Mouse (Mus musculus) lung, postnatal 36 days (tissue): ENCODE results near the gene Gm20388.
"Not testable (repeated sequence)": the region's sequence is repeated elsewhere in the genome, so short reads cannot be mapped to it uniquely, and the experiment has no call there.

Source experiments
- DNase-seq: peaks from one replicate; pipeline ENCODE4 v3.0.0; 2022; ENCODE audit warnings: mixed read lengths

Gene Gm20388

DNA sequence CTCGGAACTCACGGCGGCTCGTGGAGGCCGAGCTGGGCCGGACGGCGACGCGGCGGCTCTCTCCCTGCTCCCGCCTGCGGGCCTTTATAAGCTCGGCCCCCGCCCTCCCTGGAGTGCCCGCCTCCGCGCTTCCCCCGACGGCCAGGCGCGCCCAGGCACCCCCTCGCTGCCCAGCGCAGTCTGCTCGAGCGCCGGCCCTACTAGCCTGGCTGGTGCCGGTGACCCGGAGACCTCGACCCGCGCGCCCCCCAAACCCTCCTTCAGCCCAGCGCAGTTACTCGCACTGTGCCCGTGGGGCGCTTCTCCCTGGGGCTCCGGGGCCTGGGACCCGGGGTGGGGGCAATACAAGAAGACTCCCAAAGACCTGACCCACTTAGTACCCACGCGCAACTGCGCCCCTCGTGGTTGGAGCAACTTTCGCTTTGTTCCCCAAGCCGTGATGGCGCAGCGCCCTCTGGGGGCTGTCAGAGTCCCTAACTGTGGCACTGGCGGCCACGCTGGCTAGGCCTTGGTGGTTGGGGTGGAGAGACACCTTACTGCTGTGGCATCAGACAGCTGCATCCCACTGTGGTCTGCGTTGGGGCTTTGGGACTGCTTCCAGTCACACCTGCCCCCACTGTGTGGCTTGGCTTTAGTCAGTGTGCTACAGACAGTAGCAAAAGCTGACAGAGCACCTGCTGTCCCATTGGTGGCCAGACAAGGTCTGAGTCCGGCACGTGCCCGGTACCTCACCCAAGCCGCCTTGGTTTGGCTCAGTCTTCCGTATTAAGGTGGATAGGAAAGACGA lies 2640.8 kb downstream of the Gm20388 start, which contains the start of gene Piezo1:
Gene Piezo1, minus strand, starts transcription at position 65 of the 787 bp plus-strand sequence.
- DNase-seq = peak; percentile 96

DNA sequence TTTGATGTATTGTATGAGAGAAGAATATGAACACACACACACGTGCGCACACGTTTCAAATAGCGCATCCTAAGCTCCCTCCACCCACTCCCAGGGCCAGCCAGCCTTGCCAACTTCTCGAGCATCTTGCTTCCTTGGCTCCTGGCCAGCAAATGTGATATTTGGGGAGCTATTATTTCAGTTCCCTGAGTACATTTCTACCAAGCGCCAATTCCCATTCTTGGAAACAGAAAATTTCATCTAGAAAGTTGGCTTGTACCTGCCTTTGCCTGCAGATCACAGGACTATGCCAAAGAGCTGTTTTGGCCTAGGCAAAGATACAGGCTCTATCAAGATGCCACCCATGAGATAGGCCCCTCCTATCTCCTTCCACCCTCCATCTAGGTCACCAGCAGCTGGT lies 2644.1 kb downstream of the Gm20388 start:
- no peak for DNase-seq

DNA sequence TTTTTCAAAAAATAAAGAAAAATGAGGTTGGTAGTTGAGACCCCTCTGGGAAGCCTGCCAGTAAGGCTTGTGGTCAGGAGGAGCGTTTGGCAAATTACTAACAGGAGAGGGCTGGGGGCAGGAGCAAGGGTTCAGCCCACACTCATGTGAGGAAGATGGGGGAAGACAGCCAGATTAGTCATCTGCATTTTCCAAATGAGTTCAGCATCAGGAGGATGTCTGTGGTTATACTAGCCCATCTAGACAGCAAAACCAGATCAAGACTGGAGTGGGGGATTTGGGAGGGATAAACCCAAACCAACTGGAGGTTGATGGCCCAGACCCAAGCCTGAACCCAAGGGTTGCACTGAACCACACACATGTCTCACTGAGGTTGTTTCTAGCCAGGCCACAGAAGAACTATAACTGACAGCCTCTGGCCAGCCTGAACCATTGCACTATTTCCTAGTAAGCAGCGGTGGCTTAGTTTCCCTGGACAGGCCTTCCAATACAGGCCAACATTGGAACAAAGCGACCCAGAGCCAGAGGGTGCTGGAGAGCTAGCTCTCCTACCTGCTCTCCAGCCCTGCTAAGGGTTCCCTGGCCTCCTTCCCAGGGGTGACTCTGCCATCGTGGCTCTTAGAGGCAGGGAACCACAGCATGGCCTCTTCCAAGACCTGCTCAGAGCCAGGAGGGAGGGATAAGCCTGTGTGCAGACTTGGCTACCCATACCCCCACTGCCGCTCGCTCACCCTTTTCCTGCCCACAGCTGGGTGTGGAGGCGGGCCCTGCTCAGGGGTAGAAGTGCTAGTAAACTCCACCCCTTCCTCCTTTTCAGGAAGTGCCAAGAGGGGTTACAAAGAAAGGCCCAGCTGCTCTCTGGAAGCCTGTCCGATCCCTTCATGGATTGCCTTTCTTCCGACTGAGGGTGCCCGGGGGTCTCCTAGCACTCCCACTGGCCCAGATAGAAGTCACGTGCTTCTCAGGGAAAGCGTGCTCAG lies 2645.7 kb downstream of the Gm20388 start:
- DNase-seq = peak; percentile 85

DNA sequence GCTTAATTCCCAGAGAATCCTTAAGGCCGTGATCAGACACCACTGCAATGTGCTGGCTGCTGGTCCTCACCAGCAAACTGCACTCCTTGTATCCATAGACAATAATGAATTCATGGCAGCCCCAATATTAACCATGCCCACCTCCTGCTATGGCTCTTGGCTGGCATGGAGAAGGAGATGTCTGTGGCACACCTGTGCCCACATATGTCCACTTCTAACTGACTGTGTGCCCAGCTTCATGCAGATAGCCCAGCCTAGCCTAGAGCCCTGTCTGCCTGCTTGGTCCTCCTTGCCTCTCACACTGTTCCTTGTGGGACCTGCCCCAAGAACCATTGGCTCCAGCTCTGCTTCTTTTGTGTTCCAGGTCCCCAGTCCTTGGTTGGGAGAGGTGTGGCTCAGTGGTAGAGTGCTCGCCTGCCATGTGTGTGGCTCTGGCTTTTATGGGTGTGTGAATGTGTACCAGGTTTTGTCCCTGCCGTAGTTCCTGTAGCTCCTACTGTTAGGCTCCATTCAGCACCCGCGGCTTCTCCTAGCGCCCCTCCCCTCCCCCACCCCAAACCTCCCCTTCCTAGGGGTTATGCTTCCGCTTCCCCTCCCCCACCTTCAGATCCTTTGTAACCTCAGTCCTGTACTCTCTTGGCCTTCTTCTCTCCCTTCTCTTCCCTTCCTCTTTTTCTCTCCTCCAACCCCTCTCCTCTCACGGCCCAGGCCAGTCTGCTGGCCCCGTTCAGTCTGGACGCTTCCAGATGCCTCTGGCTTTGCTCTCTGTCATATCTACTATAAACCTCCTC lies 2646.8 kb downstream of the Gm20388 start:
- no peak for DNase-seq

DNA sequence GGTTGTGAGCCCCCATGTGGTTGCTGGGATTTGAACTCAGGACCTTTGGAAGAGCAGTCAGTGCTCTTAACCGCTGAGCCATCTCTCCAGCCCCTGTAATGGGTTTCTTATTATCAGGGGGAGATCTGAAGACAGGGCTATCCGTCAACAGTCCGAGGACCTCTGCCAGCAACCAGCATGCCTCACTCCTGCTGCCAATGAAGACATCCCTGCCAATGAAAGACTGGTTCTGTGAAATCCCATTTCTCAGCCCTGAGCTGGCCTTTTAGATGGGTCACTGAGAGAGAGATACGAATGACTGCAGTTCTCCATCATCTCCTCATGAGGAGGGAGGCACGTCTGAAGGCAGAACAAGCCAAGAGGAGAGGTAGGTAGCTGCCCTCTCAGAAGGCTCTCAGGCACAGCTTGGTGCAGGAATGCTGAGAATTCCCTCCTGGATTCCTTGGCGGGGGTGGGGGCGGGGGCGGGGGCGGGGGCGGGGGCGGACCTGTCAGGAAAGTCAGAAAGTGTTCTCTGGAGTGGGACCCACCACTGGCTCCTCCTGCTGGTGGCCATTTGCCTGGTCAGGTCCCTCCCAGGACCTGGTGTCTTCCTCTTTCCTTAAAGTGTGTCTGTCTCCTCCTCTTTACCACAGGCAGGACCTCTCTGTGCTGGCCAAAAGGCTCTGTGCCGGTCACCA lies 2648.2 kb downstream of the Gm20388 start:
- peak; percentile 65 for DNase-seq

DNA sequence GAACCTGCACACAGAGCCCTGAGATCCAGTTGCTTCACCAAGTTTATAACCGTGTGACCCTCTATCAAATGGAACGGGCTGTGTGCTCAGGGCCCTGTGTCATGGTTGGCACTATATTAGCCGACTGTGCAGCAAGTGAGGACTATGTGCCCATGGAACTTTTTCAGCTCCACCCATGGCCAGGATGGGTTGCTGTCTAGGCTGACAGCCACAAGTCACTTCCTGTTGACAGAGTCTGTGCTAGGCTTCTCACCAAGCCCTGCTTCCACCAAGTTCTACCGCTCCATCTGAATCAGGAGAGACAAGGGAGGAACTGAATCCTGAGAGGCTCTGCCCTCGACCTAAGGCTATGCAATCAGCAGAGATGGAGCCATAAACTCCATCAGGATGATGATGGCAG lies 2650.6 kb downstream of the Gm20388 start:
- no peak for DNase-seq

DNA sequence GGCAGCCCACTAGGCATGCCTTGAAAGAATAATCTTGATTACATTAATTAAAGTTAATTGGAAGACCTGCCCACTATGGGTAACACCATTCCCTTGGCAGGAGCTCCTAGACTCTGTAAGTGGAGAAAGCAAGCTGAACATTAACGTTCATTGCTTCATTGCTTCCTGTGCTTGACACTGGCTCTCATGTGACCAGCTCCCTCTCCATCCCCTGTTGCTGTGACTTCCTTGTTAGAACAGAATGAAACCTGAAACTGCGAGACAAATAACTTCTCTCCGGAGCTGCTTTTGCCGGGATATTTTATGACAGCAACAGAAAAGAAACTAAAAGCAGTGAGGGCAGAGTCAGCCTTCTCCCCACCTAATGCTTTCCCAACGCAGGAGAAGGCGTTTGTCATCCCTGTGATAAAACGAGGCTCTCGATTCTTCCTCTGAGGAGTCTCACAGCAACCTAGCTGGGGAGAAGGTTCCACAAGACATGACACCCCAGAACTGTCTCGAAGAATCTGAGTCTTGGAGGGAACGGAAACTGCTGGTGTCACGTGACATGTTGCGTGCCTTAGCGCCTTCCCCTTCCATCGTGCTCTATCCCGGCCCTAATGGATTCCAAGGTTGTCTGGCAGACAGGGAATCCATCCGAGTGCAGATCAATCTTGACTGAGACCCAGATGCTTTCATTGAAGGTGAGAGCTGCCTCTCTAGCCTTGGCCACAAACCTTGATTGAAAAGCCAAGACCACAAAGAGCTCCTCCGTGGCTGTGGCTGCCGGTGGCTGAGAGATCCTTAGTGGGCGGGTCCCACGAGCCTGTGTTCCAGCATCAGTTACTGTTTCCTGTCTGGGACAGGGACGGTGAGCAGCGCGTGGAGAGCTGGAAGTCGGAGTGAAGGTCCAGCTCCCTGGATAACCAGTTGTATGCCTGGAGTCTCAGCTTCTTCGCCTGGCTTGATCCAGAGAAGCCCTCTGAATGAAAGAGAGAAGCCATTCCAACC lies 2654.0 kb downstream of the Gm20388 start:
- DNase-seq = no peak

DNA sequence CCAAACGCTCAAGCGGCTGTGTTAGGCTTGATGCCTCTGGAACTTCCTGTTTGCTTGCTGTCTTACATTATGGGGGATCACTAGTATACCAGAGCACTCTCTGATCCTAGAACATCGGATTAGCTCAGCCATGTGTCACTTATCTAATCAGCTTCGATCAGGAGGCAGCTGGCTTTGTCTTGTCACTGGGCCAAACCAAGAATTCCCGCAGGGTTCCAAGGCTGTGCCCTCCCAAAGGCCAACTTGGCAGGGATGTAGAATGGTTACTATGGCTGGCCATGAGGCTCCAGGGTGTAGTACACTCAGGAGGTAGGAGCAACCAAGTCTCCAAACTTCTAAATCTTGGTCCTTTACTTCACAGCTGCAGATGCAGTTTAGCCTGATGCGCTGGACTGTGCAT lies 2656.1 kb downstream of the Gm20388 start:
- no peak for DNase-seq

DNA sequence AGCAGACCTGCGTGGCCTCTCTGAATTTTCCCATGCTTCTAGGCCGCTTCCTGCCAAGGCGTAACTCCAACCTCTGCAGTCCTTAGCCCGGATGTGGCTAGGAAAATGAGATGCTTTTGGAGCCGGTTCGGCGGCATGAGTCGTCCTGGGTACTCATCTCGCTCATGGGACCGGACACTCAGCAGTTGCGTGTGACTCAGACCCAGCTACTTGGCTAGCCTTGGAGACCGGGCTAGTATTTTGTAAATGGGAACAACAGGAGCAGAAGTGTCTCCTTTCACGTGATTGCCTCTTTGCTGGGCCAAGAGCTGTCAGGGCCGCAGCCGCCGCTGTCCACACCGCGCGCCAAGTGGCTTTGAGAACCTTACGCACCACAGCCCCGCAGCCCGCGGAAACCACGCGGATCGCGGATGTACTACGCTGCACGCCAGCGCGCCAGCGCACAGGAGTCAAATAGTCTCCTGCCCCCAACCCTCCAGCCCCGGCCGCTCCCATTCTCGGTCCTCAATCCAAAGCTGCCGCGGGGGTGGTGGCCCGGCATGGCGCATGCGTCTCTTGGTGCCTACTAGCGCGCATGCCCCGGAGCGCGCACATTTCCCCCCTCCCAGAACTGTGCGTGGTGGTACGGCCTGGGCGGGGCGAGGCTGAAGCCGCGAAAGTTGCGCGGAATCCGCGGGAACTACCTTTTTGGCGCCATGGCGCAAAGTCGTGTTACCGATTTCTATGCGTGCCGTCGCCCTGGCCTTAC lies 2656.9 kb downstream of the Gm20388 start, which contains the start of gene Cdt1:
Gene Cdt1, plus strand, starts transcription at position 655 of the 748 bp plus-strand sequence.
- peak; percentile 96 for DNase-seq

DNA sequence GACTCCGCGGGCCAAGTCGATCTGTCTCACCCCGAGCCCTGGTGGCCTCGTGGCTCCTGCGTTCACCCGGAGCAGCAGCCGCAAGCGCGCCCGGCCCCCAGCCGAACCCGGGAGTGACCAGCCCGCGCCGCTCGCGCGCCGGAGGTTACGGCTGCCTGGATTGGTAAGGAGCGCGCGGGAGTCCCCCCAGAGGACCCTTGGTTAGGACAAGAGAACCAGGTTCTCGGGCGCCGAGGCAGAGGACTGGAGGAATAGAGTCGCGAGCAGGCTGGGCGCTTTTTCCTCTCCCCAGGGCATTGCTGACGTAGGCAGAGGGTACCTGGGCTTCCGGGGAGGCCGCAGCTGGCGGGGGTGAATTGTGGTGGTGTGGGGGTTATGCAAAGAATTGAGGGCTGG lies 2657.5 kb downstream of the Gm20388 start:
- no peak for DNase-seq

DNA sequence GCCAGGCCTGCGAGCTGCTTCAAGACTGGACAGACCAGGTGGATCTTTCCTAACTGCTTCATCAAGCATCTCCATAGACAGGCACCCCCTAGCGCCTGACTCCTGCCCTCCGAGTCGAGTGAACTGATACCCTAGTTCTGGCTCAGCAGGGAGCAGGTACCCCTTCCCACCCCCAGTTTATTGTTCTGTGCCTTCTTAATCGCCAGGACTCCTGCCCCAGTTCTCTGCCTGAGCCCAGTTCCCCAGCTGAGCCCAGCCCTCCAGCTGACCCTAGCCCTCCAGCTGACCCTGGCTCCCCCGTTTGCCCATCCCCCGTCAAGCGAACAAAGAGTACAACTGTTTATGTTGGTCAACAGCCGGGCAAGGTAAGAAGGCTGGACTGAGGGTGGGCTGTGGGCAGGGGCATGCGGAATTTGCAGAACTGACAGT lies 2658.3 kb downstream of the Gm20388 start:
- no peak for DNase-seq

DNA sequence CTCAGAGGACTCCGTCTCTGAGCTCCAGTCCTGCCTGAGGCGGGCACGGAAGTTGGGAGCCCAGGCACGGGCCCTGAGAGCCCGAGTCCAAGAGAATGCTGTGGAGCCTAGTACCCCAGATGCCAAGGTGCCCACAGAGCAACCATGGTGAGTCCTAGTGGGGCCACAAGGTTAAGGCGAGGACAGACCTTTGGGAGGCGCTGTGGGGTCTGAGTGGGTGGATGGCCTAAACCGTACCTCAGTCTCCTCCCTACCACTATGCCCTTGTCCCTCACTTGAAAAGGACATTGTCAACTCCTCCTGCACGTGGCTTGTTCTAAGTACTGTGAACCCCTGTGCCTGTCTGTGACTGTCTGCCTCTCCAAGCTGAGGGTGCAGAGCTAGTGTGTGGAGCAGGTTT lies 2658.7 kb downstream of the Gm20388 start:
- no peak for DNase-seq

DNA sequence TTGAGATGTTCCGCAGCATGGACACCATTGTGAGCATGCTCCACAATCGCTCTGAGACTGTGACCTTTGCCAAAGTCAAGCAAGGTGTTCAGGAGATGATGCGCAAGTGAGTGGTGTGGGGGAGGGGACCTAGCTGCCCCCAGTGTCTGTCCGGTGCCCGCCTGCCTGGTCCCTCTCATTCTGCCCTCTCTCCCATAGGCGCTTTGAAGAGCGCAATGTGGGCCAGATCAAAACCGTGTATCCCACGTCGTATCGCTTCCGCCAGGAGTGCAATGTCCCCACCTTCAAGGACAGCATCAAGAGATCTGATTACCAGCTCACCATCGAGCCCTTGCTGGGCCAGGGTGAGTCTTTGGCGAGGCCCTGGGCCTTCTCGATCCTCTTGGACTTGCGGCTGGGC lies 2659.4 kb downstream of the Gm20388 start:
- no peak for DNase-seq

DNA sequence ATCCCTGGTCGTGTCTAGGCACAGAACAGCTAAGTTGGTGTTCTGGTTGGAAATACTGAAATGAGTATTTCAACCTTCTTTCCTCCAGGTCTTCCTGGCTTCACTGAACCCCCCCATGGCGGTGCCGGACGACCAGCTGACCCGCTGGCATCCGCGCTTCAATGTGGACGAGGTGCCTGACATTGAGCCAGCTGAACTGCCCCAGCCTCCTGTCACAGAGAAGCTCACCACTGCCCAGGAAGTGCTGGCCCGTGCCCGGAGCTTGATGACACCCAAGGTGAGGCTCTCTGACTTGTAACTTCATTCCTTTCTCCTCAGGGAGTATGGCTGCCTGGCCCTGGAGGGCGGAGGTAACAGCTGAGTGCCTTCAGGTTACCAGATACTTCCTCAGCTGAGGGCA lies 2660.5 kb downstream of the Gm20388 start:
- DNase-seq = no peak

DNA sequence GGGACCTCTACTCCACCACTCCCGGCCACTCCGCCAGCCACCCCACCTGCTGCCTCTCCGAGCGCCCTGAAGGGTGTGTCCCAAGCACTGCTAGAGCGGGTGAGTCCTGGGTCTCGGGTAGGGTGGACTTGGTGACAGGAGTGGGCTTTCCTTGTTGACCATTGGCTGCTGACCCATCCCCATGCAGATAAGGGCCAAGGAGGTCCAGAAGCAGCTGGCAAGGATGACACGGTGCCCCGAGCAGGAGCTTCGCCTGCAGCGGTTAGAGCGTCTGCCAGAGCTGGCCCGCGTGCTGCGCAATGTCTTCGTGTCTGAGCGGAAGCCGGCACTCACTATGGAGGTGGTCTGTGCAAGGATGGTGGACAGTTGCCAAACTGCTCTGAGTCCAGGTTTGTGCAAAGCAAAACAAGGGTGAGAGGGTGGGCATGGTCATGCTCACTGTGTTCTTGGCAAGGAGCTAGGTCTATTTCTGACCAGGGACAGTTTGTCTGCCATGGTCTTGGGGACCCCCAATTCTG lies 2661.2 kb downstream of the Gm20388 start:
- no peak for DNase-seq

DNA sequence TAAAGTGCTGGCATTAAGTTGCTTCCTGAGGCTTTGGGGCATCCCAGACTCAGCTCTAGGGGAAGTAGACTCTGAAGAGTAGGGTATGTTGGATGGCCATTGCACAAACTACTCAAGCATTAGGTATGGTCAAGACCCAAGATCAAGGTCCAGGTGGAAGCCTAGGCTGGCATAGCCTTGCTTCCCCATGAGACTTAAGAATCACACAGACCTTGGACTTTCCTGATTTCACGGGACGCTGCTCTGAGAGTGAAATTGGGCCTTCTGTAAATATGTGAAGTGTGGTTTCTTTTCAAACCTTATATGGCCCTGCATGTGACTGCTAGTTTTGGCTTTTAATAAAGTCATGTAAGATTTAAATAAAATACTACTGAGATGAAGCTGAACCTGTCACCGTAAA lies 2662.1 kb downstream of the Gm20388 start:
- no peak for DNase-seq

DNA sequence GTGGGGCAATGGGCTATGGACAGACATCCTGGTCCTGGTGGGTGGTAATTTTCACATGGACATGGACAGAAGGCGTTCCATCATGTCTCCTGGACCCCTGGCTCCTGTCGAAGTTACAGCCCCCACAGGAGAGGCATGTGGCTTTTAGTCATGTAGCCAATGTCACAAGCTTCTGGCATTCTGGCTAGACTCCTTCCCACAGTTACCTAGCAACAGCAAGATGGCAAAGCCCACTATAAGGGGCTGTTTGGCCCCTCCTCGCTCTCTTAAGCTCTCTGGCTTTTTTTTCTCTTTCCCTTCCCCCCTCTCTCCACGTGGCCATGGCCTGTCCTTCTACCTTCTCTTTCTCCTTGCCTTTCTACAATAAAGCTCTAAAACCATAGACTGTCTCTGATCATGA lies 2662.5 kb downstream of the Gm20388 start:
- DNase-seq = not testable (repeated sequence)

DNA sequence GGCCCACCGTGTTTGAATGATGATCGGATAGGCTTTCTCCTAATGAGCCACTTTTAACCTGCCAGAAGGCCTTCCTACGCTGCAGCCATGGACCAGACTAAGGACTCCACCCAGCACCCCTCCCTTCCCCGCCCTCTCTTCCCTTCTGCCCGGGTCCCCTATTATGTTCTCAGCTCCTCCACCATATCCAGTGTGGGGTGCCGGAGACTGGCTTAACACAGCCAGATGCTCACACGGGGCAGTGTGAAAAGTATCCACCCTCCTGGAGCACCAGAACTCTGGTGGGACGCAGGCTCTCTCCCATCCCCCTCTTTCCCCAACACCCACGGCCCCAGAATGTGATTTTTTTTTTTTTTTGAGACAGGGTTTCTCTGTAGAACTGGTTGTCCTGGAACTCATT lies 2662.9 kb downstream of the Gm20388 start:
- no peak for DNase-seq

DNA sequence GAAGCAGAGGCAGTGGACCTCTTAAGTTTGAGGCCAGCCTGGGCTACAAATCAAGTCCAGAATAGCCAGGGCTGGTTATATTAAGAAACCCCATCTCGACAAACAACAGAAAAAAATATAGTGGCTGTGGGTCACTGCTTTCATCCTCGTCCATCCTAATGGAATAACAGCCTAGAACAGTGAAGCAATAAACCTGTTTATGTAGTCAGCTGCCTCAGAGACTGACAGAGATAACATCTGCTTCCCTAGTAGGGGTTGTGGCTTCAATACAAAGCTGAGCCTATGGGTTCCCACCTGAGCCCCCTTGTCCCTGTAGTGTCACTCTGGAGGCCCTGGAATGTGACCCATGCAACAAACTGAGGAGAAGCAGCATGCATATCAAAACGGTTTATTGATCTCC lies 2663.6 kb downstream of the Gm20388 start:
- DNase-seq = no peak
